Mouse (Mus musculus): ENCODE results near the gene Jpt2. TPM values are rescaled to one million over a fixed set of nuclear protein-coding genes. Genes with fewer than 3 reads are reported as not detected.

The Jpt2 gene
- polyA plus RNA-seq (2015; fragmentation: Nextera tagmentation; extraction: Ambion mirVana) = 40.1 and 42.0 TPM in 2 replicates

DNA sequence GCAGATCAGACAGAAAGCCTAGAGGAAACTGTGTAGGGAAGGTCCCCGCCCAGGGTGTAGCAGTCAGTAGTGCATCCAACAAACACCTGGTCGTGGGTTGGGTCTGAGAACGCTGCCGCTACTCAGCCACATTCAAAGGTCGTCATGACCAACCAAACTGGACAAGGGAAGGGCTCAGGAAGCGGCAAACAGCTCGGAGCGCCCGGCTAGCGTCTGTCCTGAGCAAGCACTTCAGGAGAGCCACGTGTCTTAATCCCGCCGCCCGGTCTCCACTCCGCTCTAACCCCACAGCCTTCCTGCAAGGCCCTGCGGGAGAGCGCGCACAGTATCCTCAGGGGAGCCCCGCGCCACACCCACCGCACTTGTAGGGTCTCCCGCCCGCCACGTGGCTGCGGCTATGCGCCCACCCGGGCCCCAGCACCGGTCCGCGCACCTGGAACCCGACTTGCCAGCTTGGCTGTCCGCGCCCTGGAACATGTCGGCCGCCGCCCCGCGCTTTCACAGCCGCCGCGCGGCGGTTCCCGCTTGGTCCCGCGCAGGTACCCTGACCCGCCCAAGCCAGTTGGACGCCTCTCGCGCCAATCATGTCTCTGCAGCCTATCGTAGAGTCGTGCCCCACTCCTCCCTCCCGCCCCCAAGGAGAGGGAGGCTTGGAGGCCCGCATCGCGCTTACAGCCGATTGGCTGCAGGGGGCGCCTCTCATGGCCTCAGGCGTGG is at the start of gene Jpt2:
TSS of gene Jpt2 (minus strand) at position 555 of the 717 bp plus-strand sequence.

DNA sequence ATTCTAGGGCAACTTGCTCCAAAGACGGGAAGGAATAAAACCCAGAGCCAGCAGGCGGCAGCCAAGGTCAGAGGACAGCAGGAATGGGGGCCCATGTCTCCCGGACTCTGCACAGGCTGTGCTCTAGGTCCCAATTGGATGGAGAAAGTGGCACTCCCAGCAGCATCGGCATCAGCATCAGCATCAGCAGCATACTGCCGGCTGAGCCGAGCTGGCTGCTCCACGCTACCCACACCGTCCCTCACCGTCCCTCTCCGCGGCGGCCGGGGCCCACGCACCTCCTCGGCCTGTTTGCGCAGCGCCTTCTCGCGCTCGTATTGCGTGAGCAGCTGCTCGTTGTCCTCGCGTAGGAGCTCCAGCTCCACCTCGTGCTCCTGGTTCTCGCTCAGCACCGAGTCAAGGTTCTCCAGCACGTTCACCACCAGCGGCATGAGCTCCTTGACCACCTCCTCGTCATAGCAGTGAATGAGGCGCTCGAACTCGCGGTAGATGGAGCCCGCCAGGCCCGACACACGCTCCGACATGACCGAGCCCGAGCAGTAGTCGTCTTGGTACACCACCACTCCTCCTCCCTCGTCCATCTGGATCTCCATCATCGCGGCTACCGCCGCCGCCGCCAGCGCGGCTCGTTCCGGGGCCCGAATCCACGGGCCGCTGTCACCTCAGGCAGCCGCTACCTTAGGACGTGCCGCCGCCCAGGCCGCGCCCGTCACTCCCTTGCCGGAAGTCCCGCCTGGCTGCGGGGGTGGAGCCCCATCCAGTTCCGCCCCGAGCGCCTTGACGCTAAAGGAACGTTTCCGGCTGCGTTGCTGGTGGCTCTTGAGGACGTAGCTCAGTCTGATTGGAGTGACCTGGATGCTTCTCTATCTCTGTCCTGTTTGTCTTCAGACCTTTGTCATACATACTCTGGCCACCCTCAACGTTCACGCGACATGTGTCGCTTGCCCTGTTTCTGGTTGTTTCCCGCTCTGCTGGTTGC is 23.9 kb downstream of the Jpt2 start, which contains the start of gene Mapk8ip3:
TSS of gene Mapk8ip3 (minus strand) at position 719 of the 979 bp plus-strand sequence.

GRCm38 (mm10) chr17:24896241-24896992 is 64.1 kb downstream of the Jpt2 start, which contains the start of gene Nme3:
TSS of gene Nme3 (plus strand) at chr17:24896500.

GRCm38 (mm10) chr17:24894995-24895547 is 65.4 kb downstream of the Jpt2 start, which contains the start of the genes Eme2 and Mrps34:
TSS of gene Eme2 (minus strand) at chr17:24895087.
TSS of gene Mrps34 (plus strand) at chr17:24895116.

Other genes starting within 250 kb of the Jpt2 start
- not detected in 2 replicates for gene Rnf151, start 242.6 kb downstream of the Jpt2 start, polyA plus RNA-seq (2015; fragmentation: Nextera tagmentation; extraction: Ambion mirVana)
- 872 and 948 TPM in 2 replicates for gene Rps2, start 242.6 kb downstream of the Jpt2 start, polyA plus RNA-seq (2015; fragmentation: Nextera tagmentation; extraction: Ambion mirVana)
- gene Ndufb10, start 236.2 kb downstream of the Jpt2 start, polyA plus RNA-seq (2015; fragmentation: Nextera tagmentation; extraction: Ambion mirVana) = 222 and 254 TPM in 2 replicates
- gene Rpl3l, start 232.9 kb downstream of the Jpt2 start, polyA plus RNA-seq (2015; fragmentation: Nextera tagmentation; extraction: Ambion mirVana) = 0.46 and 0.58 TPM in 2 replicates
- gene Msrb1, start 224.0 kb downstream of the Jpt2 start, polyA plus RNA-seq (2015; fragmentation: Nextera tagmentation; extraction: Ambion mirVana) = 47.7 and 55.8 TPM in 2 replicates
- 4.2 and 12.5 TPM in 2 replicates for gene Hs3st6, start 207.7 kb downstream of the Jpt2 start, polyA plus RNA-seq (2015; fragmentation: Nextera tagmentation; extraction: Ambion mirVana)
- 1.0 and 1.3 TPM in 2 replicates for gene Meiob, start 156.4 kb downstream of the Jpt2 start, polyA plus RNA-seq (2015; fragmentation: Nextera tagmentation; extraction: Ambion mirVana)
- gene Hagh, start 120.5 kb downstream of the Jpt2 start, polyA plus RNA-seq (2015; fragmentation: Nextera tagmentation; extraction: Ambion mirVana) = 56.0 and 73.6 TPM in 2 replicates
- 19.9 and 26.7 TPM in 2 replicates for gene Fahd1, start 110.3 kb downstream of the Jpt2 start, polyA plus RNA-seq (2015; fragmentation: Nextera tagmentation; extraction: Ambion mirVana)
- 0.32 and 0.88 TPM in 2 replicates for gene Igfals, start 94.7 kb downstream of the Jpt2 start, polyA plus RNA-seq (2015; fragmentation: Nextera tagmentation; extraction: Ambion mirVana)
- gene Nubp2, start 74.3 kb downstream of the Jpt2 start, polyA plus RNA-seq (2015; fragmentation: Nextera tagmentation; extraction: Ambion mirVana) = 47.2 and 66.1 TPM in 2 replicates
- gene Spsb3, start 74.0 kb downstream of the Jpt2 start, polyA plus RNA-seq (2015; fragmentation: Nextera tagmentation; extraction: Ambion mirVana) = 35.1 and 41.0 TPM in 2 replicates
- gene Eme2, start 65.6 kb downstream of the Jpt2 start, polyA plus RNA-seq (2015; fragmentation: Nextera tagmentation; extraction: Ambion mirVana) = 23.7 and 39.5 TPM in 2 replicates
- 124 and 213 TPM in 2 replicates for gene Mrps34, start 65.6 kb downstream of the Jpt2 start, polyA plus RNA-seq (2015; fragmentation: Nextera tagmentation; extraction: Ambion mirVana)
- gene Nme3, start 64.2 kb downstream of the Jpt2 start, polyA plus RNA-seq (2015; fragmentation: Nextera tagmentation; extraction: Ambion mirVana) = 122 and 135 TPM in 2 replicates
- 22.8 and 25.6 TPM in 2 replicates for gene Mapk8ip3, start 23.7 kb downstream of the Jpt2 start, polyA plus RNA-seq (2015; fragmentation: Nextera tagmentation; extraction: Ambion mirVana)
- gene Cramp1l, start 55.1 kb upstream of the Jpt2 start, polyA plus RNA-seq (2015; fragmentation: Nextera tagmentation; extraction: Ambion mirVana) = 4.4 and 4.6 TPM in 2 replicates
- gene Ift140, start 55.4 kb upstream of the Jpt2 start, polyA plus RNA-seq (2015; fragmentation: Nextera tagmentation; extraction: Ambion mirVana) = 9.8 and 14.3 TPM in 2 replicates
- gene Tmem204, start 122.9 kb upstream of the Jpt2 start, polyA plus RNA-seq (2015; fragmentation: Nextera tagmentation; extraction: Ambion mirVana) = 47.0 and 48.5 TPM in 2 replicates
- gene Telo2, start 155.3 kb upstream of the Jpt2 start, polyA plus RNA-seq (2015; fragmentation: Nextera tagmentation; extraction: Ambion mirVana) = 17.3 and 18.1 TPM in 2 replicates
- 0.17 and 0.25 TPM in 2 replicates for gene Ptx4, start 160.1 kb upstream of the Jpt2 start, polyA plus RNA-seq (2015; fragmentation: Nextera tagmentation; extraction: Ambion mirVana)
- 11.8 and 20.7 TPM in 2 replicates for gene Clcn7, start 172.7 kb upstream of the Jpt2 start, polyA plus RNA-seq (2015; fragmentation: Nextera tagmentation; extraction: Ambion mirVana)
- 0.06 TPM in 1 of 2 replicates, not detected in the other for gene Ccdc154, start 201.8 kb upstream of the Jpt2 start, polyA plus RNA-seq (2015; fragmentation: Nextera tagmentation; extraction: Ambion mirVana)
- 0.33 and 0.40 TPM in 2 replicates for gene Gm38655, start 214.8 kb upstream of the Jpt2 start, polyA plus RNA-seq (2015; fragmentation: Nextera tagmentation; extraction: Ambion mirVana)
- gene BC003965, start 223.9 kb upstream of the Jpt2 start, polyA plus RNA-seq (2015; fragmentation: Nextera tagmentation; extraction: Ambion mirVana) = 34.5 and 37.5 TPM in 2 replicates
- 6.8 and 7.2 TPM in 2 replicates for gene Unkl, start 227.7 kb upstream of the Jpt2 start, polyA plus RNA-seq (2015; fragmentation: Nextera tagmentation; extraction: Ambion mirVana)

Data from adrenal gland, postnatal 0 days (tissue).